Mouse (Mus musculus): ENCODE data around the gene Scrn2. TPM values are rescaled to one million over a fixed set of nuclear protein-coding genes. Genes with fewer than 3 reads are reported as not detected.

The Scrn2 gene
- polyA plus RNA-seq (2012; rRNA removed; ENCODE audit: low replicate concordance): 11.8 and 14.6 TPM in 2 replicates

DNA sequence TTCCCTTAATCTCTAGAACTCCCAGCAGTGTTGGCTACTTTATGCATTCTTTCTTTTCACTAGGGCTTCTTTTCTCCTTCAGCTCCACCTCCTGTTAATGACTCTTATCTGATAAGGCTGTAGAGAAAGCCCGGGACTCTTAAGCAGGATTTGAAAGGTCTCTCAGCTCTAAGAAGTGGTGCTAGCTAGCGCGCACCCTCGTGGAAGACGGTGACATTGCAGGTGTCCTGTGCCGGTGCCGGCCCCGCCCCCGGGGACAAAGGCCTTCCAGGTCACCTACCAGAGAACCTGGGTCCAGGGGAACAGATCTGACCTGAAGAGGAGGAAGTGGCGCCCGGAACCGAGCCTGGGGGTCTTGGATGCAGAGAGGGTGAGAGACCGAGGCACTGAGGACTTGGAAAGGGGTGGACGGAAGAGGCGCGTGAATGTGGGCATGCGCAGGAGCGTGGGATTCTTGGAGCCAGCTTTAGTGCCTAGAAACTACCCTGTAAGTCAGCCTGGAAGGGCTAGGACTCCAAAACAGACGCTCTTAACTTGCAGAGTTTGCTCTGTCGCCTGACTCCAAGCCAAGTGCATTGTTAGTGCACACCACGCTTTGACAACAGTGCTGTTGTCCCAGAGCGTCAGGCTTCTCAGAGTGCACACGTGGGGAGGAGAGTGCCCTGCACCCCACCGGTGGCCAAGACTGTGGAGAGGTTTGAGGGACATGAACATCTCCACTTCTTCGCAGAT is at the start of gene Scrn2:
Gene Scrn2, plus strand, starts transcription at position 253 of the 732 bp plus-strand sequence.

GRCm38 (mm10) chr11:96982859-96983258 is 46.9 kb upstream of the Scrn2 start, which contains the start of gene Sp2:
Sp2 (minus strand) TSS chr11:96982959.

DNA sequence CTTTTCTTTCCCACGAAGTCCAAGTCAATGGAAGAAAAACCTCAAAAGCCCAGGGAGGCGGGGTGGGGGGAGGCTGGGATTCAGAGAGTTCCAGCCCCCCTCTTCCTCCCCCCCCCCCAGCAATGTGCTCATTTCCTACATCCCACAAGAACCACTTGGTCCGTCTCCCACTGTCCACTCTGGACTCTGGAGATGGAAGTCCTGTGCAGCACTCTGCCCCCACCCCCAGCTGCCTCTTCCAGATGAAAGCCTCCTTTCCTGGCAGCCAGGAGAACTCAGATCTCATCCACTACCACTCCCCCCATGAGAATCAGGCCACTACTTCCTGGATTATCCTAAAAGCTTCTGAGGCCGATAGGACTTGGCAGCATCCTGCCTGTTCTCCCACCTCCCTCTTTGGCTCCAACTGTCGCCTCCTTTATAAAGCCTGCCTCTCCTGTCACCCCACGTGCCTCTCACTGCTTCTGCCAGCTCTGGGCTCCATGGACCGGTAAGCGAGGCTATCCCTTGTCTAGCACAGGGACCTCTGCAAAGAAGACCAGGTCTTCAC is 16.5 kb upstream of the Scrn2 start, which contains the start of gene Sp6:
Gene Sp6, plus strand, starts transcription at position 274 of the 550 bp plus-strand sequence.

DNA sequence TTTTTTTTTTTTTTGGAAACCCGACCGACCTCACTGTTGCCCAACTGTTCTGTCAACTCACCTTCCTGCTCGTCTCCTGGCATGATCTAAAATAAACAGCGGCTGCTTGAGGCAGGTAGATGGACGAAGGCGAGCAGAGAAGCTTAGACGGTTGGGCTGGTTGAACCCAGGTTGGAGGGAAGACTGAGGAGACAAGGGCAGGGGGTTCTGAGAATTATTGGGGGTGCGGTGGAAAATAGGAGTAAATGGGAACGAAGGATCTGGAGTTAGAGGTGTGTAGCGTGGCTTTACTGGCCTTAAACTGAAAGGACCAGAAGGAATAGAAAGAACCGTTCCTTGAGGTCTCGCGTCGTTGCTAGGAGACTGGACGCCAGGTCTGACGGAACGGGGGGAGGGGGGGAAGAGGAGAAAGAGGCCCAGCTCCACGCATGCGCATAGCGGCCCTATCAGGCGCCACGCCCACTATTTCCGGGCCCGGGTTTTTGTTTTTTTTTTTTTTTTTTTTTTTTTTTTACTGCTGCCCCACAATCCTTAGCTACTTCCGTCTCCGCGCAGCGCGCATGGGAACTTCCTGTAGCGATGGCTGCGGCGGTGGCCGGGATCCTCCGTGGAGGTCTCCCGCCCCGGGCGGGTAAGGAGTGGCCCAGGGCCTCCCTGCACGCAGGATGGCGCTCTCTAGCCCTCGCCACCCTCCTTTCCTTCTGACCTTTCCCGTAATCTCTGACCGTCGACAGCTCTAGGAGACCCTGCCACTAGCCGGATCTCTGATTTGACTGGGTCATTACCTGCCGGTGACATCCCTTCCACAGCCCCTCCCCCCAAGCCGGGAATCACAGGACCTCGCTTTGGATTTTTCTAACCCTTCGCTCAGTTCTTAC is 11.5 kb downstream of the Scrn2 start, which contains the start of the genes Lrrc46 and Mrpl10:
Gene Lrrc46, minus strand, starts transcription at position 386 of the 878 bp plus-strand sequence.
Gene Mrpl10, plus strand, starts transcription at position 539 of the 878 bp plus-strand sequence.

DNA sequence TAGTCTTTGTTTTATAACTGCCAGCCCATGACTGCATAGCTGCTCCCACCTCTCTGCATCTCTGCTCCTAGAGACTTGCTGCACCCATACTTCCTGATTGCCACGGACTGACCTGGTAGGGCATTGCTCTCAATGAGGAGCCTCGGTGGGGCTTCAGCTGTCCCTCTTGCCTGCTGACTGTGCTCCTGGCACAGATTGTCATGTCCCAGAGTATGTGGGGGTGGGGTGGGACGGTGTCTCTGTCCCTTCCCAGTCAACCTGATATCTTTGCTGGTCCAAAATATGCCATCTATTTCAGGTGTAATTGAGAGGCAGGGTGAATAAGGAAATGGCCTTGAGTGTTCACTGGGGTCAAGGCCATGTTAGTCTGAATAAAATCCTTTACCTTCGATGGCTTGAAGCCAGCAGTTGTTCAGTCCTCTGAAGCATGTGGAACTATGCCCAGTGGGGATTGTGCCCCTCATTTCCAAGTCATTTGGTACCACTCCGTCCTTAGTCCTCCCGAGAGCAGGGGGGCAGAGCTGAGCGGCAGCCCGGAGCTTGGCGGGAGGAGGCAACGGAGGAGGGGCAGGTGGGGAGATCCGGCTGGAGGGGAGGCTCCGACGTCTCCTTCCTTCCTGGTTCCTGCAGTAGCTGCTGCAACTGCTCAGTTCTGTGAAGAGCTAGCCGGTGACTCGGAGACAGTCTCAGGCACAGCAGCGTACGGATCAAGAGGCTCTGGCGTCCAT is 20.6 kb downstream of the Scrn2 start, which contains the start of gene Osbpl7:
Gene Osbpl7, plus strand, starts transcription at position 413 of the 728 bp plus-strand sequence.

Other genes starting within 250 kb of the Scrn2 start
- 15.2 and 23.2 TPM in 2 replicates for gene Cbx1, start 240.8 kb upstream of the Scrn2 start, polyA plus RNA-seq (2012; rRNA removed; ENCODE audit: low replicate concordance)
- gene Nfe2l1, start 200.0 kb upstream of the Scrn2 start, polyA plus RNA-seq (2012; rRNA removed; ENCODE audit: low replicate concordance): 270 and 474 TPM in 2 replicates
- gene Copz2, start 180.1 kb upstream of the Scrn2 start, polyA plus RNA-seq (2012; rRNA removed; ENCODE audit: low replicate concordance): 50.5 and 76.5 TPM in 2 replicates
- gene Cdk5rap3, start 113.4 kb upstream of the Scrn2 start, polyA plus RNA-seq (2012; rRNA removed; ENCODE audit: low replicate concordance): 37.2 and 38.7 TPM in 2 replicates
- gene Prr15l, start 101.8 kb upstream of the Scrn2 start, polyA plus RNA-seq (2012; rRNA removed; ENCODE audit: low replicate concordance): 7.6 and 11.5 TPM in 2 replicates
- gene Pnpo, start 86.0 kb upstream of the Scrn2 start, polyA plus RNA-seq (2012; rRNA removed; ENCODE audit: low replicate concordance): 24.5 and 33.6 TPM in 2 replicates
- 15.6 and 27.4 TPM in 2 replicates for gene Sp2, start 47.0 kb upstream of the Scrn2 start, polyA plus RNA-seq (2012; rRNA removed; ENCODE audit: low replicate concordance)
- gene Sp6, start 16.5 kb upstream of the Scrn2 start, polyA plus RNA-seq (2012; rRNA removed; ENCODE audit: low replicate concordance): 1.4 and 2.4 TPM in 2 replicates
- gene Lrrc46, start 11.5 kb downstream of the Scrn2 start, polyA plus RNA-seq (2012; rRNA removed; ENCODE audit: low replicate concordance): 0.19 and 0.57 TPM in 2 replicates
- 110 and 130 TPM in 2 replicates for gene Mrpl10, start 11.6 kb downstream of the Scrn2 start, polyA plus RNA-seq (2012; rRNA removed; ENCODE audit: low replicate concordance)
- gene Osbpl7, start 20.7 kb downstream of the Scrn2 start, polyA plus RNA-seq (2012; rRNA removed; ENCODE audit: low replicate concordance): 15.0 and 19.1 TPM in 2 replicates
- gene Tbx21, start 85.4 kb downstream of the Scrn2 start, polyA plus RNA-seq (2012; rRNA removed; ENCODE audit: low replicate concordance): 1.8 and 4.5 TPM in 2 replicates
- 22.1 and 52.2 TPM in 2 replicates for gene Tbkbp1, start 121.6 kb downstream of the Scrn2 start, polyA plus RNA-seq (2012; rRNA removed; ENCODE audit: low replicate concordance)
- 20.7 and 33.5 TPM in 2 replicates for gene Kpnb1, start 157.9 kb downstream of the Scrn2 start, polyA plus RNA-seq (2012; rRNA removed; ENCODE audit: low replicate concordance)